Mouse (Mus musculus) cortical plate, adult 2 months (tissue): ENCODE measurements around the gene Rora. TPM values are rescaled to one million over a fixed set of nuclear protein-coding genes. Genes with fewer than 3 reads are reported as not detected.

Experiments used
- H3K27ac ChIP-seq: fragments of 200-500 bp; 2 replicates; pipeline ENCODE4 v1.5.1; 2012; ENCODE audit warnings: low read length, control low read depth, inconsistent platforms; ENCODE audit not compliant: insufficient read depth
- H3K4me1 ChIP-seq: fragments of 200-500 bp; 2 replicates; pipeline ENCODE4 v1.6.1; 2011; ENCODE audit warnings: low read length; ENCODE audit not compliant: control insufficient read depth, insufficient read depth
- H3K4me3 ChIP-seq: fragments of 200-500 bp; 2 replicates; pipeline ENCODE4 v1.5.1; 2011; ENCODE audit warnings: mild to moderate bottlenecking, low read length, control low read depth; ENCODE audit not compliant: insufficient read depth
- CTCF ChIP-seq: fragments of 200-500 bp; IDR thresholded peaks from 2 replicates; pipeline ENCODE4 v1.5.1; 2011; ENCODE audit warnings: mild to moderate bottlenecking, control low read depth, low read length; ENCODE audit not compliant: insufficient read depth; ENCODE audit errors: extremely low read depth
- POLR2A ChIP-seq: fragments of 200-500 bp; IDR thresholded peaks from 2 replicates; pipeline ENCODE4 v1.6.1; 2011; ENCODE audit warnings: mild to moderate bottlenecking, low read length, control low read depth; ENCODE audit not compliant: insufficient read depth; ENCODE audit errors: extremely low read depth
- polyA plus RNA-seq: library from polyadenylated mRNA; depleted of rRNA; stranded (reverse); fragments of >200 nt; gene quantifications from 2 replicates; pipeline ENCODE4 v1.2.3, GENCODE M21; 2012

Gene Rora
- polyA plus RNA-seq, 1 experiment = 23.6 TPM

DNA sequence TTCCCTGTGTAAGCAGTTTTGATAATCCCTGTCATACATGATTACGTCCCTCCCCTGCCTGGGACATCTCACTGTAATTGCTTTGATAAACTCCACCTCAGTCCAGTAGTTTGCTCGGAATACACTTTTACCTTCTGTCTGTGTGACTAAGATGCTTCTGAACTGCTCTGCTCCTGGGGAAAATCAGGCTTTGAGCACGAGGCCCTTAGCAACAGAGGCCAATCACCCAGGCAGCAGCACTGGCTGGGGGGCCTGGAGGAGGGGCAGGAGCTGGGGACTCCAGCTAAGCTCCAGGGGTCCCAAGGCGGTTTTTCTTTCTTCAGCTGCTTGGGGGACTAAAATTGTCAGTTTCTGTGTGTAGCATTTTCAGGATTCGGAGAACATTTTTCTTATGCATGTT is 32.0 kb downstream of the Rora start:
- no peak for TF ChIP-seq POLR2A
- no peak for TF ChIP-seq CTCF
- Histone ChIP-seq H3K4me1 (peaks cover 6% of the 10 kb centered on the region), H3K4me3 (no peak overlapping the region), H3K27ac (no peak overlapping the region)

DNA sequence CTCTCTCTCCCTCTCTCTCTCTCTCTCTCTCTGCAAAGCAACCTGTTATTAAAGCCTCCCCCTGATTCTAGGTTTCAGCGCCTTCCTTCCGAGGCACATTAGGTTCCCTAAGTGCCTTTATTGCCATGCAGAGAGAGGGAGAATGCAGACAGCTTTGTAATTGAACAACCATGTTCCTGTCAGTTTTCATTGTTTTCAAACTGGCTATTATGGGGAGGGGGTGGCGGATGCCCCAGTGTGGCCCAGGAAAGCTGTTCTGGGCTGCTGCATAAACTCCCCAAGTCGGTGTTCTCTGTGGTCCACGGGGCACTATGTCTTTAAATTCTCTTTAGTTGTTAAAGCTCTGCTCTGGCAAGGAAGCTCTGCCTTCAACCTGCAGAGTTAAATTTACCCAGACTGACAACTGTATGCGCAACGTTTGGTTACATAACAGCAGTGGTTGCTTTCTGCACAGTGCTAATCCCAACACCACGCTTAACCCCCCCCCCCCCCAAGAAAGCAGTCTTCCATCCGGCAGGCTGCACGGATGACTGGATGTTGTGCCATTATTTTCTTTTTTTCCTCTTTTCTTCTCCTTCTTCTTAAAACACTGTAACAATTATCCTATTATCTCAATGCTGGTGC is 33.8 kb downstream of the Rora start:
- H3K4me1 ChIP-seq = peaks cover 6% of the 10 kb centered on the region
- no peak overlapping the region for H3K27ac ChIP-seq
- TF ChIP-seq POLR2A (no peak), CTCF (no peak)
- no peak overlapping the region for H3K4me3 ChIP-seq

- H3K4me1 ChIP-seq = peaks cover 6% of the 10 kb centered on the region
- H3K4me3 ChIP-seq = no peak overlapping the region
- no peak overlapping the region for H3K27ac ChIP-seq
- TF ChIP-seq CTCF (no peak), POLR2A (no peak)
Observed at GRCm38 (mm10) chr9:68688151-68688550, 34.6 kb downstream of the Rora start.

DNA sequence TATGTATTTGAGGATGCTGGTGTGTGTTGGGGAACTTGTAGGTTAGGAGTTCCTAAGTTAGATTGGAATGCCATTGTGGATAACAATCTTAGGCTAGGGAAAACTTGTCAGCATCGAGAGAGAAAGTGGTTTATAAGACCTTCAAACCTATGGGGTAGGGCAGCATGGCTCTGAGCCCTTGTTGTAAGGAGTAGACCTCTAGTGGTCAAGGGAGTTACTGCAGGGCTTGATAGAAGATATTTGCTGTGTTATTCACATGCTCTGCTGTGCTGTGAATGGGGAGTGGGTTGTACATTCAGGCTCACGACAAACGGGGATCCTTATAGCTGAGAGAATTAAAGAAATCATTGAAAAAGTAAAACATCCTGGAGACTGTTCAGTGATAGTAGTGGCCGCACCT is 35.8 kb downstream of the Rora start:
- TF ChIP-seq POLR2A (no peak), CTCF (peak; percentile 66)

GRCm38 (mm10) chr9:68694889-68695495 is 41.4 kb downstream of the Rora start:
- TF ChIP-seq POLR2A = no peak
- TF ChIP-seq CTCF = no peak
- Histone ChIP-seq H3K4me1 (no peaks in the 10 kb centered on the region), H3K4me3 (no peak overlapping the region), H3K27ac (no peak overlapping the region)

More for the DNA sequence above, 35.8 kb downstream of the Rora start:
- no peak overlapping the region for H3K27ac ChIP-seq
- H3K4me1 ChIP-seq = peaks cover 6% of the 10 kb centered on the region
- H3K4me3 ChIP-seq = no peak overlapping the region

- Histone ChIP-seq H3K27ac (no peak overlapping the region), H3K4me3 (no peak overlapping the region), H3K4me1 (no peaks in the 10 kb centered on the region)
- TF ChIP-seq POLR2A = no peak
- TF ChIP-seq CTCF = no peak
Observed at GRCm38 (mm10) chr9:68695496-68695969, 41.9 kb downstream of the Rora start.

DNA sequence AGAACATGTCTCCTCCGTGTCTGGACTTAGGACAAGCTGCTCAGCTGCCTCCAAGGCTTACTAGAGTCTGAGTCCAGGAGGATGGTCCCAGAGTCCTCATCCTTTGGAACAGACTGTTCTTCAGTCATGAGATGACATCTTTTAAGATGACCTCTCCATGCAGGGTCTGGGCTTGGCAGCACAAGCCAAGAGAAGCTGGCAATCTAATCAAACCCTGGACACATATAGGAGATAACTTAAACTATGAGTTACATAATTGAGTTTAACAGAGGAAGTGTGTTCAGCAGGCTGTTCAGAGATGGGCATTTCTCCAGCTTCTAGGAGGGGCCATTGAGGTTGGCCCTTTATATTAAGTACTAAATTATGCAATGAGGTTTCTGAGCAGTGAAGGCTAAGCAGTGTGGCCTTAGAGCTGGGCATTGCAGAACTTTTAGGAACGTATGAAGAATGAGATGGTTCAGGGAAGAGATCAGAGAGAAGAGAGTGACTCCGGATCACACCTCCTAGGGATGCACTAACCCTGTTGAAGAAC is 42.9 kb downstream of the Rora start:
- H3K4me3 ChIP-seq = no peak overlapping the region
- no peaks in the 10 kb centered on the region for H3K4me1 ChIP-seq
- TF ChIP-seq POLR2A (no peak), CTCF (no peak)
- H3K27ac ChIP-seq = no peak overlapping the region

DNA sequence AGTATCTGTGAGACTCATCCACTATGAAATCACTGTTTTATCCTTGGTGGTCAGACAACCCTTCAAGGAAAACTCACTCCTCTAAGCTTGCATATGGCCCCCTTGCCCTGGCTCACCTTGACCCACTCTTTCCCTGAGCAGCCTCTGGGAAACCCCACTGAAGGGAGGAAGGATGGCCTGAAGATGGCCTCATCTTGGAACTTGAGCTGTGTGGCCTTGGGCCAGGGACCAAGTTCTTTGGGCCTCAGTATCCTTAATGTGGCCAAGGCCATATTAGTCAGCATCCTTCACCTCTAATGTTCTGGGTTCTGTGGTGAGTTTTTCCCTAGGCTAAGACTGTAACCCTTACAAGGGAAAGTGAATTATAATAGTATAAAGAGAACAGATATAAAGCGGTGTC is 45.8 kb downstream of the Rora start:
- Histone ChIP-seq H3K4me3 (no peak overlapping the region), H3K27ac (no peak overlapping the region), H3K4me1 (no peaks in the 10 kb centered on the region)
- TF ChIP-seq CTCF = no peak
- no peak for TF ChIP-seq POLR2A

GRCm38 (mm10) chr9:68699856-68700255 is 46.3 kb downstream of the Rora start:
- TF ChIP-seq POLR2A = no peak
- no peak for TF ChIP-seq CTCF
- H3K4me3 ChIP-seq = no peak overlapping the region
- no peak overlapping the region for H3K27ac ChIP-seq
- H3K4me1 ChIP-seq = no peaks in the 10 kb centered on the region

GRCm38 (mm10) chr9:68707636-68708035 is 54.0 kb downstream of the Rora start:
- TF ChIP-seq CTCF = no peak
- no peak for TF ChIP-seq POLR2A
- Histone ChIP-seq H3K4me1 (no peaks in the 10 kb centered on the region), H3K27ac (no peak overlapping the region), H3K4me3 (no peak overlapping the region)
